1 mouse cellular context compared by ENCODE assay signal in the genomic region with DNA sequence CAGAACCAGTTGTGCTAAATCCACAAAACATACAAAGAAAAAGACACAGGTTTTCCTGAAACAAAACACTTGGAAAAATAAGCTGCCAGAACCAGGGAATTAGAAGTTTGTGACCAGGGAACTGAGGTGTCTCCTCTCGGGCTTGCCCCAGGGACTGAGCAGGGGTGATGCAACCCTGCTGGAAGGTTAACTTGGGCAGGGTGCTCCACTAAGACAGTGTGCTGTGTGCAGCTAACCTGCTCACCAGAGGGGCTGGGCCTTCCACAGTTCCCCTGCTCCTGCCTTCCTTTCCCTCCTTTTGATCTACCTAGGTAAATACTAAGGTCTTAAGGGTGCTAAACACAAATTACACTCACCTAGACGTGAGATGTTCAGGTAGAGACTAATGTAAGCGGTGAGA.
TF ChIP-seq lines count a peak whose summit lies in the region.

No protein-coding gene starts in this region.

TF ChIP-seq in CH12.LX, 34 proteins besides CTCF, POLR2A, EP300 and RAD21 (continued from another document):
- TF ChIP-seq USF1 (IDR thresholded peaks at IDR 0.05; ENCODE audit: low read depth, low read length) (no peak), IRF4 (IDR thresholded peaks at IDR 0.05; ENCODE audit: low read depth, low read length) (no peak)
TF ChIP-seq in CH12.LX: peak in this region for 0.
